Mouse (Mus musculus) forebrain, embryonic 16.5 days (tissue): ENCODE data around the gene Dock11. TPM values are rescaled to one million over a fixed set of nuclear protein-coding genes. Genes with fewer than 3 reads are reported as not detected.

ENCODE experiments used
- ATAC-seq: fragments of 200-750 bp; cut with Nextera tagmentation; 2 replicates; pipeline ENCODE4 v1.8.0; 2017; ENCODE audit warnings: mild to moderate bottlenecking, moderate library complexity
- H3K27ac ChIP-seq: fragments of 300-500 bp; sonication (generic); 2 replicates; pipeline ENCODE4 v1.5.1; 2014; ENCODE audit warnings: low read length, control low read depth
- H3K27me3 ChIP-seq: fragments of 300-500 bp; sonication (generic); replicated peaks from 2 replicates; pipeline ENCODE4 v1.6.1; 2014; ENCODE audit warnings: low read length; ENCODE audit not compliant: control insufficient read depth, insufficient read depth
- H3K36me3 ChIP-seq: fragments of 300-500 bp; sonication (generic); 2 replicates; pipeline ENCODE4 v1.6.1; 2014; ENCODE audit not compliant: control insufficient read depth, insufficient read depth
- H3K4me1 ChIP-seq: fragments of 300-500 bp; sonication (generic); replicated peaks from 2 replicates; pipeline ENCODE4 v1.6.1; 2014; ENCODE audit warnings: low read length; ENCODE audit not compliant: control insufficient read depth, insufficient read depth
- H3K4me2 ChIP-seq: fragments of 300-500 bp; sonication (generic); 2 replicates; pipeline ENCODE4 v1.6.1; 2014; ENCODE audit warnings: mild to moderate bottlenecking, low read length, control low read depth
- H3K4me3 ChIP-seq: fragments of 300-500 bp; sonication (generic); replicated peaks from 2 replicates; pipeline ENCODE4 v1.5.1; 2014; ENCODE audit warnings: mild to moderate bottlenecking, low read length, control low read depth
- H3K9ac ChIP-seq: fragments of 300-500 bp; sonication (generic); replicated peaks from 2 replicates; pipeline ENCODE4 v1.6.1; 2014; ENCODE audit warnings: low read depth, low read length, control low read depth
- H3K9me3 ChIP-seq: fragments of 300-500 bp; sonication (generic); 2 replicates; pipeline ENCODE4 v1.6.1; 2016; ENCODE audit warnings: low read length; ENCODE audit not compliant: control insufficient read depth
- WGBS: fragments of 180-500 bp; shearing (Covaris S2); extraction: QIAGEN DNeasy Blood & Tissue Kit; methylation state at CpG from one replicate; pipeline ENCODE4 v1.1.7; 2014; 5-methylcytosine and 5-hydroxymethylcytosine counted together
- polyA plus RNA-seq: library from polyadenylated mRNA; unstranded; fragments of >200 nt; fragmentation: Nextera tagmentation; extraction: Ambion mirVana; gene quantifications from 2 replicates; pipeline ENCODE4 v1.2.1, GENCODE M21; 2015

Gene Dock11
- polyA plus RNA-seq, 1 experiment from 2014 or later: 19.1 TPM

- 52% methylated on average over 1 of the region's 1 CpGs for WGBS
- Histone ChIP-seq H3K4me3 (no peak overlapping the region), H3K9me3 (no peaks in the 10 kb centered on the region), H3K27ac (no peak overlapping the region), H3K4me2 (no peak overlapping the region), H3K27me3 (no peaks in the 10 kb centered on the region), H3K9ac (no peak overlapping the region), H3K4me1 (no peaks in the 10 kb centered on the region), H3K36me3 (no peaks in the 10 kb centered on the region)
- ATAC-seq: no peak
These were observed 158.8 kb downstream of the Dock11 start for GRCm38 (mm10) chrX:36047451-36047850.

GRCm38 (mm10) chrX:36050312-36050711 is 161.7 kb downstream of the Dock11 start:
- Histone ChIP-seq H3K9me3 (no peaks in the 10 kb centered on the region), H3K4me1 (no peaks in the 10 kb centered on the region), H3K4me2 (no peak overlapping the region), H3K9ac (no peak overlapping the region), H3K27ac (no peak overlapping the region), H3K36me3 (no peaks in the 10 kb centered on the region; the same call in 1 of the 2 replicates), H3K27me3 (no peaks in the 10 kb centered on the region), H3K4me3 (no peak overlapping the region)
- no peak for ATAC-seq

- H3K9ac ChIP-seq: no peak overlapping the region
- H3K9me3 ChIP-seq: no peaks in the 10 kb centered on the region
- no peaks in the 10 kb centered on the region for H3K36me3 ChIP-seq
- no peak overlapping the region for H3K27ac ChIP-seq
- no peak overlapping the region for H3K4me2 ChIP-seq
- H3K4me1 ChIP-seq: no peaks in the 10 kb centered on the region
- H3K27me3 ChIP-seq: no peaks in the 10 kb centered on the region
- WGBS: 60% methylated on average over 2 of the region's 2 CpGs
- no peak for ATAC-seq
- no peak overlapping the region for H3K4me3 ChIP-seq
These were observed 185.4 kb downstream of the Dock11 start for GRCm38 (mm10) chrX:36073997-36074396.

GRCm38 (mm10) chrX:36077164-36077563 is 188.5 kb downstream of the Dock11 start:
- Histone ChIP-seq H3K27me3 (no peaks in the 10 kb centered on the region), H3K4me1 (no peaks in the 10 kb centered on the region), H3K4me3 (no peak overlapping the region), H3K9ac (no peak overlapping the region), H3K27ac (no peak overlapping the region), H3K36me3 (no peaks in the 10 kb centered on the region), H3K4me2 (no peak overlapping the region), H3K9me3 (no peaks in the 10 kb centered on the region)
- ATAC-seq: no peak
- WGBS: 80% methylated on average over 4 of the region's 4 CpGs

GRCm38 (mm10) chrX:36082917-36083316 is 194.3 kb downstream of the Dock11 start:
- Histone ChIP-seq H3K27me3 (no peaks in the 10 kb centered on the region), H3K9ac (no peak overlapping the region), H3K4me1 (no peaks in the 10 kb centered on the region), H3K9me3 (no peaks in the 10 kb centered on the region), H3K4me3 (no peak overlapping the region), H3K4me2 (no peak overlapping the region), H3K36me3 (no peaks in the 10 kb centered on the region), H3K27ac (no peak overlapping the region)
- 78% methylated on average over 1 of the region's 1 CpGs for WGBS
- no peak for ATAC-seq

GRCm38 (mm10) chrX:36088464-36089256 is 200.0 kb downstream of the Dock11 start:
- WGBS: 95% methylated on average over 6 of the region's 6 CpGs
- H3K36me3 ChIP-seq: no peaks in the 10 kb centered on the region
- ATAC-seq: no peak

GRCm38 (mm10) chrX:36100883-36101282 is 212.3 kb downstream of the Dock11 start:
- Histone ChIP-seq H3K27ac (no peak overlapping the region), H3K36me3 (no peaks in the 10 kb centered on the region), H3K4me3 (no peak overlapping the region), H3K4me1 (no peaks in the 10 kb centered on the region), H3K9ac (no peak overlapping the region), H3K27me3 (no peaks in the 10 kb centered on the region), H3K9me3 (no peaks in the 10 kb centered on the region), H3K4me2 (no peak overlapping the region)
- ATAC-seq: no peak
- 89% methylated on average over 1 of the region's 1 CpGs for WGBS

More at GRCm38 (mm10) chrX:36088464-36089256, 200.0 kb downstream of the Dock11 start:
- Histone ChIP-seq H3K4me2 (no peak overlapping the region), H3K4me3 (no peak overlapping the region), H3K27me3 (no peaks in the 10 kb centered on the region), H3K27ac (no peak overlapping the region), H3K9me3 (no peaks in the 10 kb centered on the region), H3K9ac (no peak overlapping the region), H3K4me1 (no peaks in the 10 kb centered on the region)

GRCm38 (mm10) chrX:36101318-36101717 is 212.7 kb downstream of the Dock11 start:
- H3K4me3 ChIP-seq: no peak overlapping the region
- H3K4me1 ChIP-seq: no peaks in the 10 kb centered on the region
- H3K36me3 ChIP-seq: no peaks in the 10 kb centered on the region
- 76% methylated on average over 3 of the region's 3 CpGs for WGBS
- no peak overlapping the region for H3K9ac ChIP-seq
- no peak for ATAC-seq
- no peaks in the 10 kb centered on the region for H3K27me3 ChIP-seq
- no peak overlapping the region for H3K4me2 ChIP-seq
- H3K27ac ChIP-seq: no peak overlapping the region
- H3K9me3 ChIP-seq: no peaks in the 10 kb centered on the region

GRCm38 (mm10) chrX:36108601-36109000 is 220.0 kb downstream of the Dock11 start:
- no peaks in the 10 kb centered on the region for H3K36me3 ChIP-seq
- no peak overlapping the region for H3K4me3 ChIP-seq
- no peaks in the 10 kb centered on the region; the same call in 1 of the 2 replicates for H3K27me3 ChIP-seq
- H3K9ac ChIP-seq: no peak overlapping the region
- H3K4me1 ChIP-seq: peaks cover 5% of the 10 kb centered on the region; the same call in 1 of the 2 replicates
- no peaks in the 10 kb centered on the region for H3K9me3 ChIP-seq
- WGBS: 30% methylated on average over 3 of the region's 3 CpGs
- ATAC-seq: no peak
- H3K27ac ChIP-seq: no peak overlapping the region
- H3K4me2 ChIP-seq: no peak overlapping the region
